Mouse (Mus musculus) lung, embryonic 14.5 days (tissue): ENCODE data around the gene Treml4. TPM values are rescaled to one million over a fixed set of nuclear protein-coding genes. Genes with fewer than 3 reads are reported as not detected.
"Not testable (repeated sequence)": the region's sequence is repeated elsewhere in the genome, so short reads cannot be mapped to it uniquely, and the experiment has no call there.

Source experiments
- ATAC-seq: fragments of 200-750 bp; cut with Nextera tagmentation; 2 replicates; pipeline ENCODE4 v1.8.0; 2017; ENCODE audit warnings: mild to moderate bottlenecking, moderate TSS enrichment, moderate library complexity; ENCODE audit not compliant: insufficient read depth
- DNase-seq: peaks from one replicate; pipeline ENCODE4 v3.0.0-alpha.2; 2015
- H3K27ac ChIP-seq: fragments of 300-500 bp; sonication (generic); 2 replicates; pipeline ENCODE4 v1.5.1; 2014; ENCODE audit warnings: low read depth, mild to moderate bottlenecking, moderate library complexity
- H3K27me3 ChIP-seq: fragments of 300-500 bp; sonication (generic); 2 replicates; pipeline ENCODE4 v1.6.1; 2014; ENCODE audit warnings: low read length, control low read depth; ENCODE audit not compliant: insufficient read depth
- H3K36me3 ChIP-seq: fragments of 300-500 bp; sonication (generic); 2 replicates; pipeline ENCODE4 v1.6.1; 2014; ENCODE audit warnings: control low read depth; ENCODE audit not compliant: insufficient read depth
- H3K4me1 ChIP-seq: fragments of 300-500 bp; sonication (generic); 2 replicates; pipeline ENCODE4 v1.6.1; 2014; ENCODE audit warnings: antibody characterized with exemption, control low read depth; ENCODE audit not compliant: insufficient read depth
- H3K4me2 ChIP-seq: fragments of 300-500 bp; sonication (generic); 2 replicates; pipeline ENCODE4 v1.6.1; 2014; ENCODE audit warnings: mild to moderate bottlenecking
- H3K4me3 ChIP-seq: fragments of 300-500 bp; sonication (generic); 2 replicates; pipeline ENCODE4 v1.5.1; 2014; ENCODE audit warnings: low read depth, low read length
- H3K9ac ChIP-seq: fragments of 300-500 bp; sonication (generic); 2 replicates; pipeline ENCODE4 v1.6.1; 2014
- H3K9me3 ChIP-seq: fragments of 300-500 bp; sonication (generic); 2 replicates; pipeline ENCODE4 v1.6.1; 2016; ENCODE audit warnings: low read depth, low read length, control low read depth
- CTCF ChIP-seq: IDR thresholded peaks from 2 replicates; pipeline ENCODE4 v1.5.1; 2016; ENCODE audit warnings: antibody characterized with exemption, low read depth
- WGBS: fragments of 180-500 bp; shearing (Covaris S2); extraction: QIAGEN DNeasy Blood & Tissue Kit; methylation state at CpG from one replicate; pipeline ENCODE4 v1.1.7; 2014; 5-methylcytosine and 5-hydroxymethylcytosine counted together
- polyA plus RNA-seq: library from polyadenylated mRNA; unstranded; fragments of >200 nt; fragmentation: Nextera tagmentation; extraction: Ambion mirVana; gene quantifications from 2 replicates; pipeline ENCODE4 v1.2.1, GENCODE M21; 2014

The Treml4 gene
- polyA plus RNA-seq, 1 experiment from 2014 or later = 0.13 TPM

- Histone ChIP-seq H3K27ac (no peak overlapping the region), H3K9me3 (no peaks in the 10 kb centered on the region), H3K4me2 (no peak overlapping the region), H3K27me3 (no peaks in the 10 kb centered on the region), H3K36me3 (no peaks in the 10 kb centered on the region), H3K4me3 (no peak overlapping the region), H3K4me1 (no peaks in the 10 kb centered on the region), H3K9ac (no peak overlapping the region)
- WGBS = 85% methylated on average over 5 of the region's 5 CpGs
- TF ChIP-seq CTCF = no peak
- DNase-seq = no peak
- ATAC-seq = no peak
These were observed 37.7 kb downstream of the Treml4 start for GRCm38 (mm10) chr17:48301792-48302191.

- H3K27ac ChIP-seq = no peak overlapping the region
- no peaks in the 10 kb centered on the region for H3K27me3 ChIP-seq
- TF ChIP-seq CTCF = no peak
- no peaks in the 10 kb centered on the region for H3K9me3 ChIP-seq
- H3K36me3 ChIP-seq = no peaks in the 10 kb centered on the region
- H3K4me2 ChIP-seq = no peak overlapping the region
- no peaks in the 10 kb centered on the region for H3K4me1 ChIP-seq
- WGBS = 61% methylated on average over 2 of the region's 2 CpGs
- ATAC-seq = no peak
- no peak overlapping the region for H3K4me3 ChIP-seq
- H3K9ac ChIP-seq = no peak overlapping the region
- no peak for DNase-seq
These were observed 48.0 kb downstream of the Treml4 start for GRCm38 (mm10) chr17:48312124-48312523.

GRCm38 (mm10) chr17:48315905-48316579 lies 51.9 kb downstream of the Treml4 start, which contains the start of gene B430306N03Rik:
B430306N03Rik (plus strand) TSS chr17:48316141.
- not testable (repeated sequence) for H3K9me3 ChIP-seq, H3K27ac ChIP-seq, H3K9ac ChIP-seq, H3K27me3 ChIP-seq, H3K4me1 ChIP-seq, H3K4me3 ChIP-seq, ATAC-seq, DNase-seq, H3K36me3 ChIP-seq, H3K4me2 ChIP-seq
- 82% methylated on average over 3 of the region's 3 CpGs for WGBS

- no peak overlapping the region for H3K4me3 ChIP-seq
- DNase-seq (no peak), ATAC-seq (no peak)
- H3K36me3 ChIP-seq = no peaks in the 10 kb centered on the region
- H3K9ac ChIP-seq = no peak overlapping the region
- no peaks in the 10 kb centered on the region for H3K9me3 ChIP-seq
- H3K27me3 ChIP-seq = no peaks in the 10 kb centered on the region
- WGBS = 97% methylated on average over 1 of the region's 1 CpGs
- H3K4me2 ChIP-seq = no peak overlapping the region
- no peak overlapping the region for H3K27ac ChIP-seq
- TF ChIP-seq CTCF = no peak
- H3K4me1 ChIP-seq = no peaks in the 10 kb centered on the region
These were observed 54.6 kb downstream of the Treml4 start for GRCm38 (mm10) chr17:48318686-48319085.

- no peak overlapping the region for H3K4me3 ChIP-seq
- H3K4me2 ChIP-seq = no peak overlapping the region
- H3K9ac ChIP-seq = no peak overlapping the region
- 70% methylated on average over 2 of the region's 2 CpGs for WGBS
- no peaks in the 10 kb centered on the region for H3K36me3 ChIP-seq
- H3K27ac ChIP-seq = no peak overlapping the region
- no peak for DNase-seq
- H3K4me1 ChIP-seq = no peaks in the 10 kb centered on the region
- ATAC-seq = no peak
- no peak for TF ChIP-seq CTCF
- no peaks in the 10 kb centered on the region for H3K9me3 ChIP-seq
- no peaks in the 10 kb centered on the region for H3K27me3 ChIP-seq
These were observed 57.2 kb downstream of the Treml4 start for GRCm38 (mm10) chr17:48321279-48321678.

GRCm38 (mm10) chr17:48323236-48323635 lies 59.1 kb downstream of the Treml4 start:
- Histone ChIP-seq H3K4me1 (no peaks in the 10 kb centered on the region), H3K4me2 (no peak overlapping the region), H3K9me3 (no peaks in the 10 kb centered on the region), H3K27me3 (no peaks in the 10 kb centered on the region), H3K27ac (no peak overlapping the region), H3K36me3 (no peaks in the 10 kb centered on the region), H3K9ac (no peak overlapping the region), H3K4me3 (no peak overlapping the region)
- 65% methylated on average over 3 of the region's 3 CpGs for WGBS
- no peak for TF ChIP-seq CTCF
- DNase-seq (peak; percentile 12), ATAC-seq (no peak)

- Histone ChIP-seq H3K27me3 (no peaks in the 10 kb centered on the region), H3K4me2 (no peak overlapping the region), H3K9me3 (no peaks in the 10 kb centered on the region), H3K4me3 (no peak overlapping the region), H3K27ac (no peak overlapping the region), H3K4me1 (no peaks in the 10 kb centered on the region), H3K9ac (no peak overlapping the region), H3K36me3 (no peaks in the 10 kb centered on the region)
- WGBS = 82% methylated on average over 5 of the region's 5 CpGs
- TF ChIP-seq CTCF = no peak
- no peak for ATAC-seq
- DNase-seq = peak; percentile 3
These were observed 60.2 kb downstream of the Treml4 start for GRCm38 (mm10) chr17:48324258-48324657.

Other genes with a start within 250 kb of the Treml4 start
- gene 1700122O11Rik, start 226.0 kb upstream of the Treml4 start, polyA plus RNA-seq = not detected in 2 replicates
- not detected in 2 replicates for gene 1700067P10Rik, start 175.0 kb upstream of the Treml4 start, polyA plus RNA-seq
- not detected in 2 replicates for gene 9830107B12Rik, start 118.0 kb upstream of the Treml4 start, polyA plus RNA-seq
- gene A530064D06Rik, start 97.0 kb upstream of the Treml4 start, polyA plus RNA-seq = not detected in 2 replicates
- gene Trem1, start 31.5 kb upstream of the Treml4 start, polyA plus RNA-seq = 0.14 TPM in 1 of 2 replicates, not detected in the other
- 0.25 and 0.45 TPM in 2 replicates for gene Trem3, start 16.5 kb upstream of the Treml4 start, polyA plus RNA-seq
- gene Treml2, start 35.2 kb downstream of the Treml4 start, polyA plus RNA-seq = 0.12 and 0.43 TPM in 2 replicates
- gene B430306N03Rik, start 51.8 kb downstream of the Treml4 start, polyA plus RNA-seq = 0.26 and 0.33 TPM in 2 replicates
- 6.2 and 6.5 TPM in 2 replicates for gene Trem2, start 82.1 kb downstream of the Treml4 start, polyA plus RNA-seq
- 2.5 and 3.1 TPM in 2 replicates for gene Treml1, start 95.6 kb downstream of the Treml4 start, polyA plus RNA-seq
- gene Nfya, start 145.6 kb downstream of the Treml4 start, polyA plus RNA-seq = 30.3 and 30.5 TPM in 2 replicates
- gene Oard1, start 145.7 kb downstream of the Treml4 start, polyA plus RNA-seq = 75.2 and 77.9 TPM in 2 replicates
- gene Apobec2, start 168.6 kb downstream of the Treml4 start, polyA plus RNA-seq = 1.3 and 5.6 TPM in 2 replicates
- gene Tspo2, start 187.2 kb downstream of the Treml4 start, polyA plus RNA-seq = 1.5 and 1.9 TPM in 2 replicates
- 1.4 and 1.5 TPM in 2 replicates for gene Unc5cl, start 190.6 kb downstream of the Treml4 start, polyA plus RNA-seq